Mouse (Mus musculus) kidney, postnatal 10 days (tissue): ENCODE results near the gene Pparg.

Experiments used
- DNase-seq: peaks from one replicate; pipeline ENCODE4 v3.0.0; 2021; ENCODE audit warnings: mixed read lengths

The Pparg gene

DNA sequence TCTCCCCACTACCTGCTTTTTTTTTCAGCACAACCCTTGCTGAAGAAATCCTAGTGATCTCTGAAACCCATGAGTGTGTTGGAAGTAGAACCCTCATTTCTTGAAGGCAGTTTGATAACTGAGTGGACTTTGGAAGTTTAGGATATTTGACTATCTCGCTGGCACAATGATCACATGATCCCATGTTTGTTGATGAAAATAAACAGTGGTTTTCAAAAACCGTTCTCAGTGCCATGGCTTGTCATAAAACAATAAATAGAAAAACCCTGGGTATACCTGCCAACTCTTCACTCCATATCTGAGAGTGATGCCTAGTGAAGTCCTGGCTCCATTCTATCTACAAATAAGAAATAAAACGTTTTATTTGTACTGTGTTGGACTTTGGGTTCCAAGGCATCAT, 105.8 kb downstream of the Pparg start:
- no peak for DNase-seq

DNA sequence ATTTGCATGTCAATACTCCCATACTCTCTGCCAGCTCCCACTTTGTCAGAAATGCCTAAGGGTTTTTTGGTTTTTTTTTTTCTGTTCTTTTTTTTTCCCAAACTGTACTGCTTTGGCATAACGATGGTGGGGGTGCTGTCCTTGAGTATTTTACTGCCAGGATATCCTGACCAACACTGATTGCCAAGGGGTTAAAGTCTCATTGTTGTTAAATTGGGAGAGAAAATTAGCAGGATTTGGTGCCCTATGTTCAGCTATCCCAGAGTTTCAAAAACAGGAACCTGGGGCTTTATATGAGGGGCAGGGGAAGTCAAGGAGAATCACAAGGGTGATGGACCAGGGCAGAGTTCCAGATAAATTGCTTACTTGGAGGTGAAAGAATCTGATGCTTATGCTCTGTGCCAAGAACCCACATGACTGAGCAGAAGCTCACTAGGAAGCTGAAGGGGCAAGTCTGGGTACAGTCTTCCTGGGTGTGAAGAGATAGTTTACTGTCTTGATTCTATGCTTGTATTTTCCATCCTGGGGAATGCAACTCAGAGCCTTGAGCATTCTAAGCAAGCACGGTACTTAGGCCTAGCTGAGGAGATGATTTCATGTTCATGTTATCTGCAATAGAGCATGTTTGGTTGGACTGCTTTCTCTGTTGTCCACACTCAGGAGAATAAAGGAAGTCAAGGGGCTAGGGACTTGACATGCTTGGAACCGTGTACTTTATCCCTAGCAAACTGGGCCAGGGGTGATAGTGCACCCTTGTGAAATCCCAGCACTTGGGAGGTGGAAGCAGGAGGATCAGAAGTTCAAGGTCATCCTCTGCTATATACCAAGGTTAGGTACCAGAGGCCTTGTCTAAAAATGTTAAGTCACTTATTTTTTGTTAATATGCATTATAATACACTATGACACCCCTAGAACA, 109.2 kb downstream of the Pparg start:
- peak; percentile 48 for DNase-seq

DNA sequence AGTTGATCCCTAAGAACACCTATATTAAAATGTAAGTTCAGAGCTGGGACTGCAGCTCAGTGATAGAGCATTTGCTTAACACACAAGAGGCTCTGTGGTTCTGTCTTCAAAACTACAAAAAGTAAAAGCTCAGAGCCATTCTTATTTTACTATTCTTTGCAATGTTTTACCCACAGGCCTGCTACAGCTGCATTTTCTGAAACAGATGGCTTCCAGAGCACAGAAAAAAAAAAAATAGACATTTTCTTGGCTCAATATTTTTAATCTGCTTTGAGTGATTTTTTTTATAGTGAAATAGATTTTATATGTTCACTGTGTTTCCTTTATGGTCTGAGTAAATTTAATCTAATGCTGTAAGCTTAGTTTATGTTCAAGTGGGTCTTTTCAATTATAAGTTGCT, 111.2 kb downstream of the Pparg start:
- no peak for DNase-seq

DNA sequence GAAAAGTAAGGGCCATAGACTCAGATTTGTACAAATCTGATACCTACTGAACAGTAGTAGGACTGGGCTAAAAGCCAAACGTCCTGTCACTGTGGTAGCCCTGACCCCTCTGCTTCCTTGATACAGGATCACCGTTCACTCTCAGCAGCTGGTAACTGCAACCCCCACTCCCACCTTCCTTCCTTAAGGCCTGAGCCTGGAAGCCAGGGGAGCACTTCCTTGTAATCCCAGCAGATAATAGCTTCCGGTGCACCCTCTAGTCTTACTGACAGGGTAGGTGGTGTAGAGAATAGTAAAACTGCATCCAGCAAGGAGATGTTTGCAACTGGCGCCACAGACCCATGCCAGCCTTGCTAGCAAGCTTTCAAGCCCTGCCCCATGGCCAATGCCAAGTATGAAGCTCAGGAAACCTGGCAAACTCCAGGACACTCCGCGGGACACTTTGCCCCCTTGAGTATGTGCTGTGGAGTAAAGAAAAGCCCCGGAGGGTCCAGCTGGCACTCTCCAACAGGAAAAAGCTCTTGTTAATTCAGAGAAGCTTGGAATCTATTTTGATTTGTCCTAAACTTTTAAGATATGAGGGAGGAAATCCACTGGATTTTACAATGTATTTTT, 116.4 kb downstream of the Pparg start:
- peak; percentile 52 for DNase-seq

DNA sequence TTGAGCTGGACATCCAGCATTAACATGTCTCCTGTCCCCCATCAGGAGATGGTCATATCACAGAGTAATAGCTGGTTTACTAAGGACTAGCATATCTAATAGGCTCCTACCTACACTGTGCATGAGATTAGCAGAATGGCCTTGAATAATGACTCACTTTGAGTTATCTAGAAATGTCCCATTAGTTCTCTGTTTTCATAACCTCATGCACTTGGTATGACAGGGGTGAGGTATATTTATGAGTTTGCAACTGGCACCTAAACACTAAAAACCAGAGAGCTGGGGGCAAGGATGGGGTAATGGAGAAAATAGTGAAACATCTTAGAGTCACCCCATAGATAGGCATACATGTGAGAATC, 119.2 kb downstream of the Pparg start:
- no peak for DNase-seq

DNA sequence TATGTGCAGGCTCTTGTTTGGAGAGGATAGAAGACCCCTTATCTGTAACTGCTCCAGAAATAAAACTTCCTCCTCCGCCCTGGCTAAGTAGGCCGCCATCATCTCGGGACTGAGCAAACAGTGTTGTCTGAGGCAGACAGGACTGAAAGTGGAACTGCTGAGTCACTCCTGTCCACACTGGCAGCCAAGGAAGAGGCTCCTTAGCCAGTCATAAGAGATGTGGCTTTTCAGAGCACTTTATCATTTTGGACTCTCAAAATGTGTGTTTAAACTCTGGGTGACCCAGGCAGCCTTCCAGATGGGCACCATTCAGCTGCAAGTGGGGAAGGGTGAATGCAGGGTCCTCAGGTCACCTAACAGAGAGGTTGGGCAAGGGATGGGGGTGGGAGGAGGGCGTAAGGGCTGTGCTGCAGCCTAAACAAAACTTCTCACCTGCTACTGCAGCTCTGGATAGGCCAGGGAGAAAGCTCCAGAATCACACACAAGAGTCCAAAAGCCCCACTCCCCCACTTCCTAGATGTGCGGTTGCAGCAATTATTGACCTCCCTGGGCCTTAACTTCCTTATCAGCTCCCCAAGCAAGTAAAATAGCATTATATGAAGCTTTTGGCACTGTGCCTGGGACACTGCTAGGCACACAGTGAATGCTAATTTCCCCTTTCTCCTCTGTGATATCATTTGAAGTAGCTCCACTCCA, 119.7 kb downstream of the Pparg start:
- peak; percentile 61 for DNase-seq

DNA sequence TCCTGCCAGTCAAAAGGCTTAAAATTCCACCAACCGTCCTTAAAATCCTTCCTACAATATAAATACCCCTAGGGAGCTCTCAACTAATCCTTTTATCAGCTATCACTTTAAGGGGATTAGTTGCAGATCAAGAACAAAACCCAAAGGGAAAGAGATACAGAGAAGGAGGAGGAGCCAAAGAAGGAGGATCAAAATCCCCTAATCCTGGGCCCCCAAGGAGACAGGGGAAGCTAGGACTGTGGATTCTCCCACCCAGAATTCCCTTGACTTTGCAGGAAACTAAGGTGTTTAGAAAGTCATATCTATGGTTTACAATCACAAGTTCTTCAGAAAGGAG, 120.2 kb downstream of the Pparg start:
- no peak for DNase-seq

DNA sequence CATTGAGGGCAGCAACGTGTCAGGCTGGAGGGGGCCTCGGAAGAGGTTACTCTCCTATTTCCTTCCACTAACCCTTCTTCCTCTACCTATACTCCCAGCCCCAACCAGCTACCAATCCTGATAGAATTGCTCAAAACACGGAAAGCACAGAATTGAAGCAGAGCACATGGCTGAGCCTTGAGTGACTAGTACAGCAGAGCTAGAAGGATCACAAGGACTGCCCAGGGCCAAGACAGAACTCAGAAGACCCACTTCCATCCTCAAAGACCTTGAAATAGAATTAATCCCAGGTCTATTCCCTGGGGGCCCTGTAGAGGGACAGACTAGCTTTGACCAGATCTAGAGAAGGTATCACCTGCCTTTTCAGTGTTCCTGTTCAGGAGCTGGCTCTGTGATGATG, 120.9 kb downstream of the Pparg start:
- no peak for DNase-seq

DNA sequence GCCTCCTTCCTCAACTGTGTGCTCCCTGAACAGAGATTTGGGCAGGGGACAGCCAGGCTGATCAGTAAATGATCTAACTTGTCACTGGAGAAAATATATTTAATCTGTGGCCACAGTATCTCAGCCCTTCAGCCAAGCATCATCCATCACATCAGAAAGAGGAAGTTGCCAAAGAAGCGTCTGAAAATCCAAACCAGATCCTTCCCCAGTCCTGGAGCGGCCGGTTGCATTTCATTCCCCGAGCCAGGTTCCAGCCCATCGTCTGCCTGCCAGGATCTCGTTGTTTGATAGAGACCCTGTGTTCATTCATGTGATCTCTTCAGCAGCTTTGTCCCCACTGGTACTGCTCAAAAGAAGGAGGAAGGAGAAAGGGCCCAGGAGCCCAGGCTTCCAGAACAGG, 124.9 kb downstream of the Pparg start:
- DNase-seq = no peak

DNA sequence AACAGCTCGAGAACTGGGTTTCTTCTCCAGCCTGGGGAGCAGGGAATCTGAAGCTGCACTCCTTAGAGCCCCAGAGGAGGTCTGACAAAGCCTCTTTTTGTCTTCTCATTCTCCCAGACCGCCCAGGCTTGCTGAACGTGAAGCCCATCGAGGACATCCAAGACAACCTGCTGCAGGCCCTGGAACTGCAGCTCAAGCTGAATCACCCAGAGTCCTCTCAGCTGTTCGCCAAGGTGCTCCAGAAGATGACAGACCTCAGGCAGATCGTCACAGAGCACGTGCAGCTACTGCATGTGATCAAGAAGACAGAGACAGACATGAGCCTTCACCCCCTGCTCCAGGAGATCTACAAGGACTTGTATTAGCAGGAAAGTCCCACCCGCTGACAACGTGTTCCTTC, 129.1 kb downstream of the Pparg start:
- DNase-seq = no peak

DNA sequence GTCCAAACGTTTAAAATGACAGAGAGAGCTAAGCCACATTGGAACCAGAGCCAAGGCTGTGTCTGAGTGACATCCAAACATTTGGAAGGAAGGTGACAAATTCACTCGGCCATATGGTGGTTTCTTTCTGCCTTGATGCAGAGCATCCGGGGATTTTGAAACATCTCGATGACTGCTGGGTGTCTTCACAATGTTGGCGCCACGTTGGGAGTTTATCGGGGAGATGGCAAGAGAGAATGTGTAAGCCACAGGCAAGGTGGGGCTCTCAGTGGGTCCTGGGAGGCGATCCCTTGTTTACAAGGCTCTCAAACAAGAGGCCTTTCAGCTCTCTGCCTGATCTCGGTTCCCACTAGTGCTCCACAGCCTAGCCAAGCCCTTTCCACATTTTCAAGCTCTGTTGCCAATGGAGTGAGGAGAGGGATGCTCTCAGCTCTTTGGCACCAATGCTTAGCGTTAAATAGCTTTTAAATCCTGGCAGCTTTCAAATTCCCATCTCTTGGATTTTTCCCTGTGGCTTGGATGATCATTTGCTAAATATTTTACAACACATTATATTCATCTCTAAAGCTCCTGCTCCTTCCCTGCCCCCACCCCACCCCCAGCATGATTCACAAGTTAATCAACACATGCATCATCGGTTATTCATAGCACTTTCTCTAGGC, 132.3 kb downstream of the Pparg start:
- no peak for DNase-seq

DNA sequence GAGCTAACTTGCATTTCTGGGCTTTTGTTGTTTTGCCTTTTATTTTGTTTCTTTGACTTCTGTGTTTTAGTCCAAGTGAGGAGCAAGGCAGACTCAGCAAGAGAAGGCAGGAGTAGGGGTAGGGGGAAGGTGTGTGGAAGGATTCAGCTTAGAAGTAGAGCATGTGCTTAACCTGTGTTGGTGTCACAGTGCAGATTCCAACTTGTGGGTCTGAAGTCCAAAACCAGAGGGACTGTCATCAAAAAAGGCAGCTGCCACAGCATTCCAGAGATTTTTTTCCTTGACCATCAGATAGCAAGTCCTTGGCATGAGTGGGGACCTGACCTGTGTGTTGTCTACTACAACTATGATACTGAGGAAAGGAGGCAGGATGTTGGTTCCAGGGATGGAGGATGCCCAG, 133.1 kb downstream of the Pparg start:
- no peak for DNase-seq

DNA sequence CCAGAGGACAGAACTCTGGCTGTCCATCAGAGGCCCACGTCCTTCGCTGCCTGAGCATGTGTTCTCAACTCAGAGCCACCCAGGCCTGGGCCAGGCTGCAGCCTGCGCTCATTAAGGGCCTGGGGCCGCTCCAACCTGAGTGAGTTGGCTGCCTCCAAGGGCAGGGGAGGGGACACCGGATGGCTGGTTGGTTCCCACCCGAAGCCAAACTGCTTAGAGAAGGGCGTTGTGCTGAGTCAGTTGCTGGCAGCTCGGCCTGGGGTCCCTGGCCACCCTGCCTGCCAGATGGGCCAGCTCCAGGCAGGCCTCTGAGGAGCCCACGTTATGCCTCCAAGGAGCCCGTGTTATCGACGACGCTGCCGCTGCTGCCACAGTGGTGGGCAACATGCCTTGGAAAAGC, 138.8 kb downstream of the Pparg start:
- peak; percentile 30 for DNase-seq

DNA sequence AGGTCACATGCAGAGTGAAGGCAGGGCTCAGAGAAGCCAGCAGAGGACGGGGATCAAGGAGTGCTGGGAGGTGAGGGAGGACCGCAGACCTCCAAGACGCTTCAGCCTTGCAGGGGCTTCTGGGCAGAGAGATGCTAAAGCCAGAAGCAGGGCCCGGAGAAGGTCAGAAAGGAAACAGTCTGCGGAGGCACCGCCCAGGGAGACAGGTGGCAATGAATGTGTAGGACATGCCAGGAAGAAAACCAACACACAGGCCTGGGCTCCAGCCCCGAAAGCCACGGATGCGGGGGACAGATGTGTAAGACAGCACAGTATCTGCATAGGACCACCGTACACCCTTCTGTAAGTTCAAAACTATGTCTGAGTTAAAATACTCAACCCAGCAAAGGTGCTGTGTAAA, 139.5 kb downstream of the Pparg start:
- DNase-seq = no peak

DNA sequence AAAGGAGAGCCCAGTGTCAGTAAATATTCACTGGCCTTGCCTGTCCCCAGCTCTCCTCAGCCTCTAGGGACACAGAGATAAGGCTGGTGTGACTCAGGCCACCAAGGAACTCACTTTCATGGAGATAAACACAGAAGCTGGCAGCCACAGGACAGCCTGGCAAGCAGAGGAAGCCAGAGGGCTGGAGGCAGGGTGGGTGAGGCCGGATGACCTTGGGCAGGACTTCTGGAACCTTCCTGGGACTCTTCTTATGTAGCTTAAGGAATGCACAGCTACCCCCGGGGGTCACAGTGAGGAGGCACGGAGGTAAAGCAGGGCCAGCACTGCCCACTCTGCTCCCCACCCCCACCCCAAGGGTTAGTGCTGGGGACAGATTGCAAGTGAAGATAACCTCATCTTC, 140.4 kb downstream of the Pparg start:
- no peak for DNase-seq

DNA sequence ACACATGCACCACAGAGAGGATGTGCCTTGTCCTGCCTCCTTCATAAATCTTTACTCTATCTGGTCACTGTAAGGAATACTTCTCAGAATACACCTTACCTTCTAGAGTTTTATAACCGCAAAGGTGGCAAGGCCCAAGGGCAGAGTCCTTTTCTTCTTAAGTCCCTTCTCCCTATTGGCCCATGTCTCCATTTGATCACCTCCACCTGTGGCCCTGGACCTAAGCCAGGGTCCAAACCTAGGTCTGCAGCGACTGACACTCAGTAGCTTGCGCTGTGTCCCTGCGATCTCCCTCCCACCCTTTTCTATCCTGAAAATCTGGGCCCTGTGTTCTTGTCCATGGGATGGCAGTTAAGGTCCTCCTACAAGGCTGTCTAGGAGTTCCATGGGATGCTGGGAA, 142.3 kb downstream of the Pparg start:
- DNase-seq = no peak

DNA sequence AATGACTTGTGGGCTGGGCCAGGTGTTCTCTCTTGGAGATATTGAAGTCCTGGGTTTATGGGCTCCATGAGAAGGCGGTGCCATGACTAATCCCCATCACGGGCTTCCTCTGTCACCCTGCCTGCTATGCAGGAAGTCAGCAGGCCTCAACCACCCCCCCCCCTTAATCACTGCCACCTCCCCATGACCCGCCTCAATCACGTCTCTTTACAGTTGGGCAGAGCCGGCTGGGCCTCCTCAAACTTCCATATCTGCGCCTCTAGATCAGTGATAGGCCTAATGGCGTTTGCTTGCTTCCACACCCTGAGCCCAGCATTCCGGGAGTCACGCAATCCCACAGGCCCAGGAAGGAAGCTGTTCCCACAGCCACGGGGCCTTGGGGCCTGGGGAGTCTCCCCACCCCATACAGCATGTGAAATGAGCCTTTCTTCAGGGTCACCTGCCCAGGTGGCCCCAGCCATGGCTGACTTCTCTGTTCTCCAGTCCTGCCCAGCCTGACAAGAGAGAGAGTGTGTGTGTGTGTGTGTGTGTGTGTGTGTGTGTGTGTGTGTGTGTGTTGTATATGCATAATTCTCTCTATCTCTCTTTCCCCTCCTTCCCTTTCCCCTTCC, 142.9 kb downstream of the Pparg start:
- DNase-seq = no peak

DNA sequence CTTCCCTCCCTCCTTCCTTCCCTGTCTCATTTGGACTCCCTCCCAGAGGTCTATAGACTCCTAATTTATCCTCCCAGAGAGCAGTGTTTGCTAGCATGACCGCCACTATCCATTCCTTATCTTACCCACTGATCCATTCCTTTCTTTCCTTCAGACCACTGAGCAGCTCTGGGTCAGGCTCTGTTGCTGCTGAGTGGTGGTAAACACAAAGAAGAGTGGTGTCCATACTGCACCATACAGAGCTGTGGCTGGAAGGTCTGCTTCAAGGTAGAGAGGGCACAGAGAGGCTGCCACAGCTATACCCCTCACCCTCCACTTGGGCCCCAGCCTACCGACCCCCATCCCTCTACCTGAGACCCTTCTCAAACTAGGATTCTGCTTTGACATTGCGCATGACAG, 143.4 kb downstream of the Pparg start:
- DNase-seq = no peak

DNA sequence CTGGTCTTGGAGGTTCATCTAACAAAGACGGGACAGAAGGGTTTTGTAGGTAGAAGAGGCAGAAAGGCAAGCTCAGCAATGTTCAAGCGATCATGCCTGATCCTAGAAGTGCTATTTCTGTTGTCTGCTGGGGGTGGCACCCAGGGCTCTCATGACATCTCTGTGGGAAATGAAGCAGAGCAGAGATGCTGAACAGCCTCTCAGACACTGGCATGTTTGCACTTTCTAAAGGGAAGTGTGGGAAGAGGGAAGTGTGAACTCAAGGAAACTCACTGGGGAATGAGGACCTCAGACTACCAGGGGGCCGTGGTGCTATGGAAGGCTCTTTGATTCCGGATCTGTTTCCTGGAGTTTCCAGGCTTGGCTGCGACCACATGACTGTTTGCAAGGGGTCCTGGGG, 144.2 kb downstream of the Pparg start:
- no peak for DNase-seq

DNA sequence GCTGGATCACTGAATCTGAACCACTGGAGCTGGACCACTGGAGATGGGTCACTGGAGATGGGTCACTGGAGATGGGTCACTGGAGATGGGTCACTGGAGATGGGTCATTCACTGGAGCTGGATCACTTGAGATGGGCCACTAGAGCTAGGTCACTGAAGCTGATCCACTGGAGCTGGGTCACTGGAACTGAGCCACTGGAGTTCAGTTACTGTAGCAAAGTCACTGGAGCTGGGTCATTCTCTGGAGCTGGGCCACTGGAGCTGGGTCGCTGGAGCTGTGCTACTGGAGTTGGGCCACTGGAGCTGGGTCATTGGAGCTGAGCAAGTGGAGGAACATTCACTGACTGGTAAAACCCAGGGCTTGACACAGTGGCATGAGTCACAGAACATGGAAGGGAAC, 145.7 kb downstream of the Pparg start:
- no peak for DNase-seq

DNA sequence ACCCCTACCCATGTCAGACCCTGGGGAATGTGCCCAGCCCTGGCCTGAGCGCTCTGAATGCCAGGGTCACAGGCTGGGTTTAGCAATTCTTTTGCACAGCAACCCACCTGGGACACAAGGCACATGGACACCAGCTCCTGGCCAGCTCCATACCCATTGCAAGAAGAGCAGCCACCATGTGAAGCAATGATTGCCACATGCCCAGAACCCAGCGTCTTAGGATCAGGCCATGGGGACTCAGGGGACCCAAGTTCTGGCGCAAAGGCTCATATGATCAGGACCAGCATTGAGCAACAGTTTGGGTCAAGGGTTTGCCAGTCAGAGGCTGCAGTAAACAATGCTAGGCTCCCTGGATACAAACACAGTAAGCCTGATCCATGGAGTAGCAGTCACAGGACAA, 150.7 kb downstream of the Pparg start:
- DNase-seq = no peak

DNA sequence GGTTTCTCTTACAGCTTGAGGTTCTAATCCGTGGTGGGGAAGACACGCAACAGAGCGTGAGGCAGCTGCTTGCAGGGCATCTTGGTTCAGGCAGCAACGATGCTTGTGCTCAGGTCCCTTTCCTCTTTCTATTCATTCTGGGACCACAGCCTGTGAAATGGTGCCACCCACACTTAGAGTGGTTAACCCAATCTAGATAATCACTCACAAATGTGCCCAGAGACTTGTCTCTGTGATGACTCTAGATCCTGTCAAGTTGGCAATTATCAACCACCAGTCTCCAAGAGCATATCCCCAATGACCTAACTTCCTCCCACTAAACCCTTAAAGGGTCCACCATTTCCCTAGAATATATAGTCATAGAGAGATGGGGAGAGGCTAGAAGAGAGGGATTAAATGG, 152.5 kb downstream of the Pparg start:
- no peak for DNase-seq

DNA sequence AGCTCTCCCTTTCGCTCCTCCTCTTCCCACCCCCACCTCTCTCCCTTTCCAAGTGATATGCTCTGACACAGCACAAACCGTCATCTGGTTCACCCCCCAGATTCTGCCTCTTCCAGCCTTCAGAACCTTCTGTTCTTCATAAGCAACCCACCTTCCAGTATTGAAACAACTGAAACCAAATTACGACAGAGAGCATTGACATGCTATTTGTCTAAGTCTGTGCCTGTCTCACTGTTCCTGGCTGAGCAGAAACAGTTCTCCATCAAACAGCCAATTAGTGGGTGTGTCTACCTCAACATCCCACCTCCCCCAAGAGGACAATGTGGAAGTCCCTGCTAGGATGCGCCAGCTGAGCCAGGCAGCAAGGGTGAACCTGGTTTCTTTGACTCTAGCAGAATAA, 157.2 kb downstream of the Pparg start:
- DNase-seq = no peak
